ENCODE assay signal across 20 mouse cellular contexts in genomic region chr7:75274518-75274917, GRCm38 (mm10). TPM values are rescaled to one million over a fixed set of nuclear protein-coding genes. Genes with fewer than 3 reads are reported as not detected.
"Had no signal": no experiment of that assay in that cellular context is flagged by ENCODE, and none has a peak within 500 bp of the region (broad histone marks: within the 10 kb centered on the region; RNA-seq: fewer than 3 reads in every experiment).

No protein-coding gene starts in this region.

- DNase-seq: lung, adult 18-20 months; lung, embryonic 14.5 days; lung, postnatal 10 days; lung, postnatal 4 days; retina, postnatal 1 day; right cerebral cortex, adult 18-20 months; right cerebral cortex, postnatal 25 days; right cerebral cortex, postnatal 4 days; spleen, adult 18-20 months; thymus, adult 18-20 months; thymus, postnatal 14 days; thymus, postnatal 36 days had no signal

- H3K4me3 ChIP-seq: midbrain, embryonic 10.5 days; midbrain, embryonic 13.5 days; midbrain, embryonic 15.5 days; myocyte; neural tube, embryonic 13.5 days; neural tube, embryonic 15.5 days had no signal

- H3K4me2 ChIP-seq: lung, embryonic 14.5 days; midbrain, embryonic 13.5 days; midbrain, embryonic 15.5 days; neural tube, embryonic 13.5 days; neural tube, embryonic 15.5 days had no signal

- H3K9ac ChIP-seq: lung, embryonic 14.5 days; midbrain, embryonic 13.5 days; midbrain, embryonic 15.5 days; neural tube, embryonic 13.5 days; neural tube, embryonic 15.5 days had no signal

- H3K9me3 ChIP-seq: midbrain, embryonic 10.5 days; midbrain, embryonic 13.5 days; midbrain, embryonic 15.5 days; neural tube, embryonic 13.5 days; neural tube, embryonic 15.5 days had no signal

- H3K36me3 ChIP-seq: midbrain, embryonic 10.5 days; midbrain, embryonic 13.5 days; midbrain, embryonic 15.5 days; neural tube, embryonic 13.5 days; neural tube, embryonic 15.5 days had no signal

- H3K27me3 ChIP-seq: midbrain, embryonic 13.5 days; midbrain, embryonic 15.5 days; neural tube, embryonic 13.5 days; neural tube, embryonic 15.5 days had no signal

- ATAC-seq: midbrain, embryonic 13.5 days; midbrain, embryonic 15.5 days had no signal

- H3K27ac ChIP-seq: midbrain, embryonic 10.5 days; midbrain, embryonic 13.5 days; midbrain, embryonic 15.5 days; neural tube, embryonic 13.5 days; neural tube, embryonic 15.5 days had no signal

RNA-seq across cellular contexts. Expression of gene Sv2b, which starts 34.5 kb away (rescaled TPM):
- total RNA-seq: megakaryocyte, adult 5-6 weeks; megakaryocyte-erythroid progenitor cell, adult 5-6 weeks had no signal
